Mouse (Mus musculus): ENCODE results near the gene Nrbp1. TPM values are rescaled to one million over a fixed set of nuclear protein-coding genes. Genes with fewer than 3 reads are reported as not detected.
"Not testable (repeated sequence)": the region's sequence is repeated elsewhere in the genome, so short reads cannot be mapped to it uniquely, and the experiment has no call there.

Nrbp1 gene
- polyA plus RNA-seq, 1 experiment from 2014 or later, result 146 TPM

DNA sequence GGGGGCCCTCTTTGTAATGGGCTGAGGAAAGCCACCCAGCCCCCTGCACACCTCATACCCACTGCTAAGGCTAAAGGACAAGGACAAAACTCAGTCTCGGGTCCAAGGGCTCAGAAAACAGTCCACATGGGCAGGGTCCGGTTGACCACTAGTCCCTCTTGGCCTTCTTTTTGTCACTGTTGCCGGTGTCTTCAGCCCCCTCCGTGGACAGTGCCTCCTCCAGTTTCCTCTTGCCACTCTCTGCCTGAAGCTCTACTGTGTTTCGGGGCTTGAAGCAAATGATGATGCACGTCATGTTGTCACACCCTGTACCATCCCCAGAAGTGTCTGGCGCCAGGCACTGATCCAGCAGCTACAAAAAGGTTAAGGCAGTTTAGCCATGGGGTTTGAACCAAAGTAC, 37.7 kb upstream of the Nrbp1 start:
- Histone ChIP-seq H3K9ac (ENCODE audit: low read length) (peak overlapping the region; percentile 81), H3K36me3 (ENCODE audit: control insufficient read depth, insufficient read depth, low read length) (peaks cover 20% of the 10 kb centered on the region), H3K4me3 (replicated peaks; ENCODE audit: low read length) (peak overlapping the region; percentile 80), H3K9me3 (replicated peaks; ENCODE audit: control insufficient read depth, low read length) (0 out of 2 replicates have a peak, but pooled peaks cover 5% of the 10 kb centered on the region), H3K27ac (ENCODE audit: low read length) (peak overlapping the region; percentile 89), H3K4me1 (ENCODE audit: control insufficient read depth, insufficient read depth, low read length) (peaks cover 12% of the 10 kb centered on the region), H3K27me3 (ENCODE audit: control insufficient read depth, insufficient read depth, low read length) (no peaks in the 10 kb centered on the region), H3K4me2 (ENCODE audit: low read depth, low read length) (peak overlapping the region; percentile 90)
- no peak for ATAC-seq (ENCODE audit: insufficient read depth, low FRiP score)
- 90% methylated on average over 7 of the region's 7 CpGs for WGBS

DNA sequence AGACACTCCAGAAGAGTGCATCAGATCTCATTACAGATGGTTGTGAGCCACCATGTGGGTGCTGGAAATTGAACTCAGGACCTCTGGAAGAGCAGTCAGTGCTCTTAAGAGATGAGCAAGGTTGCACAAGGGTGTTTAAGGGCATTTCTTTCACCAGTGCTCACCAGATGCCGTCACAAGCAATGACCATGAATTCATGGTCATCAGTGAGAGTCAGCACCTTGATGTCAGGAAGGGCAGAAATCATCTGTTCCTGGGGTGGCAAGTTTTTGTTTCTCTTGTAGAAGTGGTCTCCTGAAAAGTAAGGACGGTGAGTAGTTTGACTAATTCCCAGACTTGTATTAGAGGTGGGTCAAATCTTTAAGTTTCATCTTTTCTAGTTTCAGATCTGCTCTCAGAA, 36.8 kb upstream of the Nrbp1 start:
- Histone ChIP-seq H3K9ac (ENCODE audit: low read length) (no peak overlapping the region), H3K4me1 (ENCODE audit: control insufficient read depth, insufficient read depth, low read length) (peaks cover 12% of the 10 kb centered on the region), H3K36me3 (ENCODE audit: control insufficient read depth, insufficient read depth, low read length) (peaks cover 15% of the 10 kb centered on the region), H3K27ac (ENCODE audit: low read length) (no peak overlapping the region), H3K4me3 (replicated peaks; ENCODE audit: low read length) (no peak overlapping the region), H3K9me3 (replicated peaks; ENCODE audit: control insufficient read depth, low read length) (0 out of 2 replicates have a peak, but pooled peaks cover 5% of the 10 kb centered on the region), H3K4me2 (ENCODE audit: low read depth, low read length) (no peak overlapping the region), H3K27me3 (ENCODE audit: control insufficient read depth, insufficient read depth, low read length) (no peaks in the 10 kb centered on the region)
- ATAC-seq (ENCODE audit: insufficient read depth, low FRiP score), result no peak
- WGBS, result 86% methylated on average over 2 of the region's 2 CpGs

DNA sequence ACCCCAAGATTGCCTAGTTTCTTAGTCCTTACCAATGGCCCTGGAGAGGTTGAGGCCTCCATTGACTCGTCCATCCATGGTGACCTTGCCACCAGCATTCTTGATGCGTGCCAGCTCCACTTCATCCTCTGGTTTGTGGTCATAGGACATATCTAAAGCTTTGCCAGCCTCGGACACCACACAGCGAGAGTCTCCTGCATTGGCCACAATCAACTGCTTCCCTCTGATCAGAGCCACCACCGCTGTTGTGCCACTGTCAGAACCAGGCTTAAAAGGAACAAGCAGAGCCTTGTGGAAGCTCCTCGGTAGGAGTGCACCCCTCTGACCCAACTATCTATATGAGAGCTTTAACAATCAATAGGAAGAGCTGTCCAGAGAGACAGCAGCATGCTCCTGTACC, 36.2 kb upstream of the Nrbp1 start:
- Histone ChIP-seq H3K27me3 (ENCODE audit: control insufficient read depth, insufficient read depth, low read length) (no peaks in the 10 kb centered on the region), H3K9me3 (replicated peaks; ENCODE audit: control insufficient read depth, low read length) (0 out of 2 replicates have a peak, but pooled peaks cover 5% of the 10 kb centered on the region), H3K36me3 (ENCODE audit: control insufficient read depth, insufficient read depth, low read length) (peaks cover 11% of the 10 kb centered on the region), H3K4me2 (ENCODE audit: low read depth, low read length) (no peak overlapping the region), H3K9ac (ENCODE audit: low read length) (no peak overlapping the region), H3K4me1 (ENCODE audit: control insufficient read depth, insufficient read depth, low read length) (peaks cover 12% of the 10 kb centered on the region), H3K27ac (ENCODE audit: low read length) (no peak overlapping the region), H3K4me3 (replicated peaks; ENCODE audit: low read length) (no peak overlapping the region)
- 89% methylated on average over 6 of the region's 6 CpGs for whole genome bisulfite sequencing
- no peak for ATAC-seq (ENCODE audit: insufficient read depth, low FRiP score)

DNA sequence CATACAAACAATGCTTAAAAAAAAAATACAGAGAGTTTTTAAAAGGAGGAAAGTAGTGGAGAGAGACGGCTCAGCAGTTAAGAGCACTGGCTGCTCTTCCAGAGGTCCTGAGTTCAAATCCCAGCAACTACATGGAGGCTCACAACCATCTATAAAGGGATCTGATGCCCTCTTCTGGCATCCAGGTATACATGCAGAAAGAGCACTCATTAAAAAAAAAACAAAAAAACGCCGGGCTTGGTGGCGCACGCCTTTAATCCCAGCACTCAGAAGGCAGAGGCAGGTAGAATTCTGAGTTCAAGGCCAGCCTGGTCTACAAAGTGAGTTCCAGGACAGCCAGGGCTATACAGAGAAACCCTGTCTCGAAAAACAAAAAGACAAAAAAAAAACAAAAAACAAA, 24.1 kb upstream of the Nrbp1 start:
- not testable (repeated sequence) for H3K4me2 ChIP-seq (ENCODE audit: low read depth, low read length); H3K4me1 ChIP-seq (ENCODE audit: control insufficient read depth, insufficient read depth, low read length); H3K27me3 ChIP-seq (ENCODE audit: control insufficient read depth, insufficient read depth, low read length); H3K27ac ChIP-seq (ENCODE audit: low read length); H3K9ac ChIP-seq (ENCODE audit: low read length); H3K36me3 ChIP-seq (ENCODE audit: control insufficient read depth, insufficient read depth, low read length); ATAC-seq (ENCODE audit: insufficient read depth, low FRiP score); H3K9me3 ChIP-seq (replicated peaks; ENCODE audit: control insufficient read depth, low read length); H3K4me3 ChIP-seq (replicated peaks; ENCODE audit: low read length)
- 84% methylated on average over 6 of the region's 6 CpGs for WGBS

DNA sequence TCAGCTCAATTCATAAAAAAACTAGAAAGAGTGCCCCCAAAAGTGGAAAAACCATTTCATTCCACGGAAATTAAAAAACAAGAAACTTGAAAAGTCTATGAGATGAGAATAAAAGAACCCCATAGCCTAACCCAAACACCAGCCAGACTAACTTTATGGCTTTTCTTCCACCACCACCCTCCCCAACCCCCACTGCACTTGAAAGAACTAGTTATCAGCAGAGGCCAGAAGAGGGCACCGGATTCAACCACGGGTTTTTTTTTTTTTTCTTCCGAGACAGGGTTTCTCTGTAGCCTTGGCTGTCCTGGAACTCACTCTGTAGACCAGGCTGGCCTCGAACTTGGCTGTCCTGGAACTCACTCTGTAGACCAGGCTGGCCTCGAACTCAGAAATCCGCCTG, 22.4 kb upstream of the Nrbp1 start:
- Histone ChIP-seq H3K27me3 (ENCODE audit: control insufficient read depth, insufficient read depth, low read length) (no peaks in the 10 kb centered on the region), H3K4me1 (ENCODE audit: control insufficient read depth, insufficient read depth, low read length) (peaks cover 4% of the 10 kb centered on the region), H3K9me3 (replicated peaks; ENCODE audit: control insufficient read depth, low read length) (no peaks in the 10 kb centered on the region), H3K4me3 (replicated peaks; ENCODE audit: low read length) (no peak overlapping the region), H3K4me2 (ENCODE audit: low read depth, low read length) (no peak overlapping the region), H3K27ac (ENCODE audit: low read length) (no peak overlapping the region), H3K9ac (ENCODE audit: low read length) (no peak overlapping the region), H3K36me3 (ENCODE audit: control insufficient read depth, insufficient read depth, low read length) (no peaks in the 10 kb centered on the region)
- 52% methylated on average over 7 of the region's 7 CpGs for WGBS
- ATAC-seq (ENCODE audit: insufficient read depth, low FRiP score), result no peak

DNA sequence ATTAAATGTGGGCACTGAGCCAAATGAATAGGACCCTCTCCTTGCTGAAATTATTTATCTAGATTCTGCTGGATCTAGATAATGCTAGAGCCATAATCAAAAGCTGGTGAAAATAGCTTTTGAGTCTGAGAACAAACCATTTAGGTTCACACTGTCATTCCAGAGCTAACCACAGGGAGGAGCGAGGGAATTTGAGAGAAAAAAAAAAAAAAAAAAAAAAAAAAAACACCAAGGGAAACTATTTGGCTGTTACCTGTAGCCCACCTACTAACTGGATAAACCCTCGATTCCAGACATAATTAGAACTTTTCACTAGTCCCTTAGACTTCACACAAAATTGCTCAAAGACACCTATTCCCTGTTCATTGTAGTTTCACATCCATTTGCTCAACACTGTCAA, 21.6 kb upstream of the Nrbp1 start:
- H3K27ac ChIP-seq (ENCODE audit: low read length), result no peak overlapping the region; the same call in 1 of the 2 replicates
- ATAC-seq (ENCODE audit: insufficient read depth, low FRiP score), result no peak
- no peaks in the 10 kb centered on the region for H3K27me3 ChIP-seq (ENCODE audit: control insufficient read depth, insufficient read depth, low read length)
- no peak overlapping the region for H3K9ac ChIP-seq (ENCODE audit: low read length)
- peak overlapping the region; percentile 87 for H3K4me3 ChIP-seq (replicated peaks; ENCODE audit: low read length)
- WGBS, result 1% methylated on average over 2 of the region's 2 CpGs
- H3K4me1 ChIP-seq (ENCODE audit: control insufficient read depth, insufficient read depth, low read length), result peaks cover 4% of the 10 kb centered on the region
- peak overlapping the region; percentile 69 for H3K4me2 ChIP-seq (ENCODE audit: low read depth, low read length)
- H3K36me3 ChIP-seq (ENCODE audit: control insufficient read depth, insufficient read depth, low read length), result no peaks in the 10 kb centered on the region
- H3K9me3 ChIP-seq (replicated peaks; ENCODE audit: control insufficient read depth, low read length), result no peaks in the 10 kb centered on the region

DNA sequence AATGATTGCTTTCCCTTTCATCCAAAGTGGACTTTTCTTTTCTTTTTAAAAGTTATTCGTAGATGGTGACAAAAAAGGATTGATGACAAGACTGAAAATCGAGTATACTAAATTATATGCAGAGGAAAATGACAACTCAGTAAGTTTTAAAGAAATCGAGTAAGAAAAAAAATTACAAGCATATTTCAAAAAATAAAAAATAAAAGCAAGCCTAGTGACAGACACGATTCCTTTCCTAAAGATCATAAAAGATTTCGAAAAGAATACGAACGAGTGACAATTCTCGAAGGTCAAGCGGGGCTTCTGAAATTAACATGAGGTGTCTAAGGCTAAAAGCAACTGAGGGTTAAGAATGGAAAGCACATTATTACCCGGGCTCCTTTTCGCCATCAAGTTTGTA, 21.2 kb upstream of the Nrbp1 start:
- Histone ChIP-seq H3K36me3 (ENCODE audit: control insufficient read depth, insufficient read depth, low read length) (no peaks in the 10 kb centered on the region), H3K9me3 (replicated peaks; ENCODE audit: control insufficient read depth, low read length) (no peaks in the 10 kb centered on the region), H3K4me1 (ENCODE audit: control insufficient read depth, insufficient read depth, low read length) (peaks cover 4% of the 10 kb centered on the region), H3K4me3 (replicated peaks; ENCODE audit: low read length) (peak overlapping the region; percentile 87), H3K27me3 (ENCODE audit: control insufficient read depth, insufficient read depth, low read length) (no peaks in the 10 kb centered on the region), H3K9ac (ENCODE audit: low read length) (peak overlapping the region; percentile 92), H3K27ac (ENCODE audit: low read length) (peak overlapping the region; percentile 90), H3K4me2 (ENCODE audit: low read depth, low read length) (peak overlapping the region; percentile 69)
- no peak for ATAC-seq (ENCODE audit: insufficient read depth, low FRiP score)
- WGBS, result 0% methylated on average over 11 of the region's 11 CpGs

DNA sequence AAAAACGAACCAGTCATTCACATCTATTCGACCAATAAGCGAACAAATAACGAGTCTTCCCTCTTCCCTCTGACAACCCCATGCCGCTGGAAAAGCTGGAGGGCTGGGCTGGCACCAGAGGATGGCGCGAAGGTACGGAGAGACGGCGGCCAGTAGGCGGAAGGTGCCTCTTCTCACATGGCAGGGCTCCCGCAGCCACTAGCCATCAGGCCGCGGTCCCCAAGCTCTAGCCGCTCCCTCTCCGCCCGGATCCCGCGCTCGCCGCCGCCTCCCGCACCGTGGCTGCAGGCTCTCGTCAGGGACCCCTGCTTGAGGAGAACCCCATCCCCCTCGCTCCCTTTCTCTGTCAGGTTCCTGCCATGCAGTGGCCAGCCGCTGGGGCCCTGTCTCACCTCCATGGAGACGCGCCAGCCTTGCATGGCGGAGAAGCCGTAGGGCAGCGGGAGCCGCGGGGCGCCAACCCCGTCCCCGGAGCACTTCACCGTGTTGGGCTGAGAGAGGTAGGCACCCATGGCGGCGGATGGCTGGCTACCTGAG, 20.7 kb upstream of the Nrbp1 start:
- WGBS, result under 1% methylated on average over 40 of the region's 40 CpGs
- ATAC-seq (ENCODE audit: insufficient read depth, low FRiP score), result peak; percentile 59

DNA sequence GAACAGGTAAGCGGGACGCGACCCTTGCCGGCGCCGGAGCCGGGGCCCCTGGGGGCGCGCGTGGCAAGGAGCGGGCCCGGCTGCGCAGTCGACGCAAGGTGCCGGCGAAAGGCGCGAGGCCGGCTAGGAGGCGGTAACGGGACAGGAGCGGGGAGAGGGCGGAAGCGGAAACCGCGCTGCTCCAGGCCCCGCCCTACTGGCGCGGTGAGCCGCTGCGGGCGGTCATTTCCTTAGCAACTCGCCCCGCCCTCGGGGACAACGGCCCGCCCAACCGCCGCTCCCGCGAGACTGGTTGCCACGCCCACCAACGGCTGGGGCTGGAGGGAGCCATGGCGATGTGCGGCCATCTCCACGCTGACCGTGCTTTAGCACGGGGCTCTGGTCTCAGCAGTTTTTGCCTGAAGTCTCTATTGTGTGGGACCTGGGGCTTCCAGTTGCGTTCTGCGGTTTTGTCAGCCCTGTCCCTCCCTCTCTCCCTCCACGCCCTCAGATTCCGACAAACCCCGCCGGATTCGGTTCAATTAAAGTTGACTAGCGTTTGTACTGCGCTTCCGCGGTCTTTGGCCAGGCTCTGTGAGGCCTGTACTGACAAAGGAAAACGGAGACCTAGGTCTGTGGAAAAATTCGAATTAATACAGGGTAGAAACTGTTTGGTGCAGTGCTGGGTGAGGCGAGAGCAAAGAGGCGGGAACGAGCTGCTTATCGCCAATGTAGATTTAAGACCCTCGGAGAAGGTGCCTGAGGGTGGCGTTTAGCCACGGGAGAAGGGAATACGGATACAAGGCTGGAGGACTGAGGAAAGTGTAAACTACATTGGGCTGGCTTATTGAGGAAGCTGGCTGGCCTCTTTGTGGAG, 20.0 kb upstream of the Nrbp1 start, which contains the start of gene Ppm1g:
Gene Ppm1g (minus strand): TSS at position 240 of the 856 bp plus-strand sequence.
- Histone ChIP-seq H3K36me3 (ENCODE audit: control insufficient read depth, insufficient read depth, low read length) (no peaks in the 10 kb centered on the region), H3K27ac (ENCODE audit: low read length) (peak within 1 kb of the TSS; percentile 91), H3K9ac (ENCODE audit: low read length) (peak within 1 kb of the TSS; percentile 92), H3K9me3 (replicated peaks; ENCODE audit: control insufficient read depth, low read length) (no peaks in the 10 kb centered on the region), H3K27me3 (ENCODE audit: control insufficient read depth, insufficient read depth, low read length) (no peaks in the 10 kb centered on the region), H3K4me1 (ENCODE audit: control insufficient read depth, insufficient read depth, low read length) (peaks cover 4% of the 10 kb centered on the region), H3K4me3 (replicated peaks; ENCODE audit: low read length) (peak within 1 kb of the TSS; percentile 87), H3K4me2 (ENCODE audit: low read depth, low read length) (peak within 1 kb of the TSS; percentile 79)
- peak; percentile 97 for ATAC-seq (ENCODE audit: insufficient read depth, low FRiP score)
- 1% methylated on average over 68 of the region's 70 CpGs for WGBS

More for the DNA sequence above, 20.7 kb upstream of the Nrbp1 start:
- peak overlapping the region; percentile 69 for H3K4me2 ChIP-seq (ENCODE audit: low read depth, low read length)
- no peaks in the 10 kb centered on the region for H3K9me3 ChIP-seq (replicated peaks; ENCODE audit: control insufficient read depth, low read length)
- no peaks in the 10 kb centered on the region for H3K27me3 ChIP-seq (ENCODE audit: control insufficient read depth, insufficient read depth, low read length)
- H3K27ac ChIP-seq (ENCODE audit: low read length), result peak overlapping the region; percentile 90
- H3K9ac ChIP-seq (ENCODE audit: low read length), result peak overlapping the region; percentile 92
- H3K36me3 ChIP-seq (ENCODE audit: control insufficient read depth, insufficient read depth, low read length), result no peaks in the 10 kb centered on the region
- H3K4me3 ChIP-seq (replicated peaks; ENCODE audit: low read length), result peak overlapping the region; percentile 87
- H3K4me1 ChIP-seq (ENCODE audit: control insufficient read depth, insufficient read depth, low read length), result peaks cover 4% of the 10 kb centered on the region
